Mouse (Mus musculus) spleen, adult 2 months (tissue): ENCODE measurements around the gene Gm21885.

Experiments used
- CTCF ChIP-seq: fragments of 200-500 bp; IDR thresholded peaks from 2 replicates; pipeline ENCODE4 v1.5.1; 2011; ENCODE audit warnings: mild to moderate bottlenecking, inconsistent platforms; ENCODE audit not compliant: insufficient read depth, insufficient read length, insufficient replicate concordance; ENCODE audit errors: extremely low read depth
- POLR2A ChIP-seq: fragments of 200-500 bp; IDR thresholded peaks from 2 replicates; pipeline ENCODE4 v1.6.1; 2011; ENCODE audit warnings: low read depth, low read length, inconsistent platforms

DNA sequence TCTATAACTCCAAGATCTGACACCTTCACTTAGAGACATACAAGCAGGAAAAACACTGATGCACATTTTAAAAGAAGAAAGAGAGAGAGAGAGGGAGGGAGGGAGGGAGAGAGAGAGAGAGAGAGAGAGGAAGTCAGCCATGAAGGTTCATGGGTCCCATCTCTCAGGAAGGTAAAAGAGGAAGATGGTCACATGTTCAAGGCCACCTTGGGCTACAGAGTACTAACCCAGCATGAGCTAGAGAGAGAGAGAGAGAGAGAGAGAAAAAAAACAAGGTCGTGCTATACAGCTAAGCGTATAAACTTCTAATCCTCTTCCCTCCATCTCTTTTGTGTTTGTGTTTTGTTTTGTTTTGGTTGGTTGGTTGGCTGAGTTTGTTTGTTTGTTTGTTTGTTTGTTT lies 10.7 kb upstream of the Gm21885 start:
- no peak for TF ChIP-seq CTCF
- TF ChIP-seq POLR2A: no peak
